Mouse (Mus musculus) heart, adult 10 weeks (tissue): Measurements from ENCODE around the gene Atp1a1. TPM values are rescaled to one million over a fixed set of nuclear protein-coding genes. Genes with fewer than 3 reads are reported as not detected.

ENCODE experiments used
- polyA plus RNA-seq: library from polyadenylated mRNA; stranded (reverse); fragments of 350-450 nt; fragmentation: Illumina TruSeq; extraction: RNeasy Lipid Tissue Mini Kit (QIAGEN cat#74804); gene quantifications from one replicate; pipeline ENCODE4 v1.2.3, GENCODE M21; 2014; ENCODE audit warnings: low read depth, low replicate concordance

The Atp1a1 gene
- polyA plus RNA-seq = 717 TPM

GRCm38 (mm10) chr3:101604550-101605223 is at the start of gene Atp1a1:
Gene Atp1a1 (minus strand): TSS chr3:101604684.

Other genes starting within 250 kb of the Atp1a1 start
- 5.4 TPM for gene Igsf3, start 227.6 kb downstream of the Atp1a1 start, polyA plus RNA-seq
- gene Mab21l3, start 244.3 kb upstream of the Atp1a1 start, polyA plus RNA-seq = not detected